8 mouse cellular contexts compared by ENCODE assay signal in genomic region chr4:135152834-135153259, GRCm38 (mm10). TPM values are rescaled to one million over a fixed set of nuclear protein-coding genes. Genes with fewer than 3 reads are reported as not detected.
DNase-seq lines count a peak whose midpoint lies in the region; ATAC-seq lines count a peak whose summit lies in the region.

No protein-coding gene starts in this region.

- ATAC-seq in cerebellum, adult (ENCODE audit: insufficient number of reproducible peaks, low FRiP score, low TSS enrichment), result no peak
- ATAC-seq in common myeloid progenitor, adult 5-6 weeks (replicated peaks; ENCODE audit: low read depth, poor library complexity, severe bottlenecking), result peak; percentile 25; the same call in 1 of the 2 replicates
- no peak for ATAC-seq in liver, embryonic 12.5 days

- H3K4me2 ChIP-seq in liver, embryonic 12.5 days, result peak overlapping the region; percentile 65

- no peaks in the 10 kb centered on the region for H3K9me3 ChIP-seq in hindbrain, embryonic 10.5 days
- no peaks in the 10 kb centered on the region for H3K9me3 ChIP-seq in liver, embryonic 12.5 days (replicated peaks)

- peaks cover 35% of the 10 kb centered on the region for H3K4me1 ChIP-seq in hindbrain, embryonic 10.5 days (replicated peaks)
- peaks cover 17% of the 10 kb centered on the region for H3K4me1 ChIP-seq in liver, embryonic 12.5 days

- H3K4me3 ChIP-seq in hindbrain, embryonic 10.5 days, result peak overlapping the region; percentile 46
- H3K4me3 ChIP-seq in liver, embryonic 12.5 days, result peak overlapping the region; percentile 50

- H3K36me3 ChIP-seq in hindbrain, embryonic 10.5 days, result no peaks in the 10 kb centered on the region
- no peaks in the 10 kb centered on the region for H3K36me3 ChIP-seq in liver, embryonic 12.5 days

- H3K27ac ChIP-seq in hindbrain, embryonic 10.5 days, result 0 out of 2 replicates have a peak overlapping the region, but pooled peaks have one; percentile 8
- H3K27ac ChIP-seq in liver, embryonic 12.5 days, result no peak overlapping the region

- DNase-seq in cerebellum, postnatal 25 days, result peak; percentile 19 to 20
- DNase-seq in hindbrain, embryonic 10.5 days (ENCODE audit: low spot score), result peak; percentile 64
- DNase-seq in naive thymus-derived CD4-positive, alpha-beta T cell, adult 2 months (ENCODE audit: low read depth), result peak; percentile 72
- DNase-seq in thymus, postnatal 36 days, result peak; percentile 67 to 72
- DNase-seq in layer of hippocampus, adult 9-11 months, result no peak

- H3K27me3 ChIP-seq in hindbrain, embryonic 10.5 days (ENCODE audit: insufficient read depth, poor library complexity, severe bottlenecking), result peaks cover 100% of the 10 kb centered on the region
- peaks cover 100% of the 10 kb centered on the region for H3K27me3 ChIP-seq in liver, embryonic 12.5 days (replicated peaks)

- under 1% methylated on average over 45 of the region's 45 CpGs for WGBS in hindbrain, embryonic 10.5 days
- 2% methylated on average over 40 of the region's 45 CpGs for WGBS in liver, embryonic 12.5 days (ENCODE audit: insufficient replicate concordance)

- H3K9ac ChIP-seq in liver, embryonic 12.5 days, result peak overlapping the region; percentile 45

RNA-seq across cellular contexts. Expression of gene Runx3, which starts 32.4 kb away (rescaled TPM):
- 8.9 and 20.1 TPM in 2 replicates for total RNA-seq in common myeloid progenitor, adult 5-6 weeks (2017)
- 0.07 and 0.09 TPM in 2 replicates for polyA plus RNA-seq in hindbrain, embryonic 10.5 days (2016; fragmentation: Nextera tagmentation; extraction: Ambion mirVana)
- polyA plus RNA-seq in liver, embryonic 12.5 days (2016; fragmentation: Nextera tagmentation; extraction: Ambion mirVana), result 0.51 and 0.54 TPM in 2 replicates
